Comparison of ENCODE assay signal across 7 mouse cellular contexts in the genomic region with DNA sequence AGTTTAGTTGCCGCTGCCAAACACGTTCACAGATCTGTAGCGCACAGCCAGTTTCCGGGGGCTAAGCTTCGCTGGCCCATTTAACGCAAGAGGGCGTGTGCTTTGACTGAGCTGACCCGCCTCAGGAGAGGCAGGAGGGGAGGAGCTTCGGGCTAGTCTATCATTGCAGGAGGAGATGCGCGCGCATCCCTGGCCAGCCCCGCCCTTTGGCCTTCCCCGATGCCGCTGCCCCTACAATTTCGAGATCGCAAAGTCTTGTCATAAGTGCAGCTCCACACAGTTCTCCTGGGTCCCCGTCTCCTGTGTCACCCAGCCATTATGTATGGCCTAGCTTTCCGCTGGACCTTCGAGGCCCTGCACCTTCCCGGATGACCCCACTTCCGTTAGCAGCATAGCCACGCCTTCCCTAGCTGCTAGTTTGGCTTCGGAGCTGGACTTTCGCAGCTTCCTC. TPM values are rescaled to one million over a fixed set of nuclear protein-coding genes. Genes with fewer than 3 reads are reported as not detected.
DNase-seq lines count a peak whose midpoint lies in the region; ATAC-seq and TF ChIP-seq lines count a peak whose summit lies in the region.

A gene (minus strand): TSS at position 369 of the 451 bp plus-strand sequence.

- peak within 1 kb of the TSS; percentile 72 for H3K4me2 ChIP-seq in intestine, postnatal 0 days (replicated peaks; ENCODE audit: low read depth)
- peak within 1 kb of the TSS; percentile 57 for H3K4me2 ChIP-seq in midbrain, embryonic 12.5 days (replicated peaks)

- H3K9ac ChIP-seq in intestine, postnatal 0 days (ENCODE audit: low read depth, low read length), result peak within 1 kb of the TSS; percentile 57
- peak within 1 kb of the TSS; percentile 60 for H3K9ac ChIP-seq in midbrain, embryonic 12.5 days (replicated peaks)

- TF ChIP-seq CTCF in intestine, postnatal 0 days (IDR thresholded peaks at IDR 0.05; ENCODE audit: low read depth), result peak; percentile 58
- TF ChIP-seq CTCF in small intestine, adult 2 months (IDR thresholded peaks at IDR 0.05; ENCODE audit: extremely low read depth, insufficient read length, insufficient replicate concordance, low read depth, low read length), result no peak

- H3K36me3 ChIP-seq in intestine, postnatal 0 days (ENCODE audit: control insufficient read depth, insufficient read depth), result no peaks in the 10 kb centered on the region; the same call in 1 of the 2 replicates
- peaks cover under 1% of the 10 kb centered on the region; the same call in 1 of the 2 replicates for H3K36me3 ChIP-seq in midbrain, embryonic 12.5 days
- peaks cover 6% of the 10 kb centered on the region; the same call in 1 of the 2 replicates for H3K36me3 ChIP-seq in small intestine, adult 2 months (ENCODE audit: control insufficient read depth, insufficient read depth, low read length)

- H3K27ac ChIP-seq in intestine, postnatal 0 days (ENCODE audit: low read depth, low read length), result peak within 1 kb of the TSS; percentile 93
- peak within 1 kb of the TSS; percentile 80 for H3K27ac ChIP-seq in midbrain, embryonic 12.5 days (replicated peaks)
- peak within 1 kb of the TSS; percentile 97 for H3K27ac ChIP-seq in small intestine, adult 2 months (ENCODE audit: insufficient read depth, low read depth, low read length)

- ATAC-seq in intestine, postnatal 0 days, result peak; percentile 79
- ATAC-seq in midbrain, embryonic 12.5 days (ENCODE audit: low FRiP score, low read depth), result peak; percentile 91

- H3K27me3 ChIP-seq in intestine, postnatal 0 days (replicated peaks; ENCODE audit: control insufficient read depth, insufficient read depth, low read length), result no peaks in the 10 kb centered on the region
- no peaks in the 10 kb centered on the region for H3K27me3 ChIP-seq in midbrain, embryonic 12.5 days
- no peaks in the 10 kb centered on the region for H3K27me3 ChIP-seq in small intestine, adult 2 months (ENCODE audit: control insufficient read depth, insufficient read depth, low read length)

- no peaks in the 10 kb centered on the region for H3K4me1 ChIP-seq in intestine, postnatal 0 days (replicated peaks; ENCODE audit: control insufficient read depth, insufficient read depth, low read length)
- peaks cover 5% of the 10 kb centered on the region; the same call in 1 of the 2 replicates for H3K4me1 ChIP-seq in midbrain, embryonic 12.5 days
- H3K4me1 ChIP-seq in small intestine, adult 2 months (ENCODE audit: control insufficient read depth, insufficient read depth, insufficient read length, low read length), result peaks cover 20% of the 10 kb centered on the region; the same call in 1 of the 2 replicates

- H3K4me3 ChIP-seq in intestine, postnatal 0 days (ENCODE audit: low read depth, low read length), result peak within 1 kb of the TSS; percentile 51
- peak within 1 kb of the TSS; percentile 55 for H3K4me3 ChIP-seq in midbrain, embryonic 12.5 days
- peak within 1 kb of the TSS; percentile 92 for H3K4me3 ChIP-seq in small intestine, adult 2 months (ENCODE audit: low read depth, low read length)

- 8% methylated on average over 25 of the region's 25 CpGs for WGBS in intestine, postnatal 0 days
- WGBS in midbrain, embryonic 12.5 days, result 19% methylated on average over 25 of the region's 25 CpGs
- 16% methylated on average over 25 of the region's 25 CpGs for WGBS in small intestine, adult 2 months

- peak; percentile 88 for DNase-seq in adrenal gland, adult 8-10 months
- peak; percentile 82 for DNase-seq in embryo, embryonic 9.5 days (ENCODE audit: extremely low spot score)
- DNase-seq in gonadal fat pad, adult 2 months (ENCODE audit: low read depth), result no peak
- DNase-seq in left cerebral cortex, postnatal 4 days, result peak; percentile 89

- peak; percentile 71; the same call in 1 of the 2 replicates for TF ChIP-seq POLR2A in small intestine, adult 2 months (IDR thresholded peaks at IDR 0.05; ENCODE audit: low read depth, low read length)

- intact Hi-C loops in left cerebral cortex, postnatal 4 days (cut with DNase I), result no loop called here

- H3K9me3 ChIP-seq in intestine, postnatal 0 days (ENCODE audit: control insufficient read depth), result no peaks in the 10 kb centered on the region
- no peaks in the 10 kb centered on the region for H3K9me3 ChIP-seq in midbrain, embryonic 12.5 days

RNA-seq across cellular contexts. Expression of the gene that starts here (rescaled TPM):
- total RNA-seq in adrenal gland, adult 8-10 months (2022), result 100 to 1,000 TPM; 190 to 204 (median 198) TPM
- polyA plus RNA-seq in gonadal fat pad, adult 2 months (2012; rRNA removed), result 190 and 227 TPM in 2 replicates
- 13.6 and 14.5 TPM in 2 replicates for polyA plus RNA-seq in intestine, postnatal 0 days (2015; fragmentation: Nextera tagmentation; extraction: Ambion mirVana)
- total RNA-seq in left cerebral cortex, postnatal 4 days (2021), result 10 to 100 TPM; 48.4 to 50.7 TPM
- polyA plus RNA-seq in midbrain, embryonic 12.5 days (2016; fragmentation: Nextera tagmentation; extraction: Ambion mirVana), result 53.6 and 54.1 TPM in 2 replicates
- 20.3 and 31.0 TPM in 2 replicates for polyA plus RNA-seq in small intestine, adult 2 months (2012; rRNA removed)
